Mouse (Mus musculus): ENCODE measurements around the gene Asprv1.
A peak's percentile ranks its signal among the peaks of the same experiment; 100 is the strongest.

The Asprv1 gene

GRCm38 (mm10) chr6:86627946-86628345 lies at the start of gene Asprv1:
Asprv1 (plus strand) TSS chr6:86628164.
- DNase-seq, result no peak

GRCm38 (mm10) chr6:86578396-86578795 lies 49.6 kb upstream of the Asprv1 start:
- peak; percentile 88 for DNase-seq

- no peak for DNase-seq
These were observed 48.7 kb upstream of the Asprv1 start for GRCm38 (mm10) chr6:86579066-86579784.

GRCm38 (mm10) chr6:86579926-86580325 lies 48.0 kb upstream of the Asprv1 start:
- DNase-seq, result no peak

GRCm38 (mm10) chr6:86583141-86583540 lies 44.8 kb upstream of the Asprv1 start:
- DNase-seq, result peak; percentile 90

- peak; percentile 82 for DNase-seq
These were observed 44.3 kb upstream of the Asprv1 start for GRCm38 (mm10) chr6:86583601-86584215.

- DNase-seq, result peak; percentile 98
These were observed 43.5 kb upstream of the Asprv1 start for GRCm38 (mm10) chr6:86584296-86585015.

GRCm38 (mm10) chr6:86585070-86585600 lies 42.8 kb upstream of the Asprv1 start:
- DNase-seq, result peak; percentile 100

GRCm38 (mm10) chr6:86586070-86586469 lies 41.9 kb upstream of the Asprv1 start:
- DNase-seq, result peak; percentile 94

GRCm38 (mm10) chr6:86588429-86588828 lies 39.5 kb upstream of the Asprv1 start:
- DNase-seq, result no peak

- DNase-seq, result no peak
These were observed 34.6 kb upstream of the Asprv1 start for GRCm38 (mm10) chr6:86593146-86593897.

- DNase-seq, result peak; percentile 94
These were observed 33.3 kb upstream of the Asprv1 start for GRCm38 (mm10) chr6:86594636-86595035.

GRCm38 (mm10) chr6:86595865-86596440 lies 32.0 kb upstream of the Asprv1 start:
- DNase-seq, result peak; percentile 80

- peak; percentile 87 for DNase-seq
These were observed 29.2 kb upstream of the Asprv1 start for GRCm38 (mm10) chr6:86598742-86599193.

GRCm38 (mm10) chr6:86599197-86599596 lies 28.8 kb upstream of the Asprv1 start:
- peak; percentile 95 for DNase-seq

GRCm38 (mm10) chr6:86599951-86600414 lies 28.0 kb upstream of the Asprv1 start:
- peak; percentile 96 for DNase-seq

GRCm38 (mm10) chr6:86605260-86605659 lies 22.7 kb upstream of the Asprv1 start:
- DNase-seq, result no peak

GRCm38 (mm10) chr6:86606289-86606688 lies 21.7 kb upstream of the Asprv1 start:
- DNase-seq, result no peak

- no peak for DNase-seq
These were observed 20.5 kb upstream of the Asprv1 start for GRCm38 (mm10) chr6:86607471-86607870.

GRCm38 (mm10) chr6:86609235-86609634 lies 18.7 kb upstream of the Asprv1 start:
- DNase-seq, result no peak

- DNase-seq, result no peak
These were observed 17.2 kb upstream of the Asprv1 start for GRCm38 (mm10) chr6:86610714-86611113.

- DNase-seq, result no peak
These were observed 12.7 kb upstream of the Asprv1 start for GRCm38 (mm10) chr6:86615301-86615700.
